Mouse (Mus musculus) thymus, postnatal 25 days (tissue): ENCODE data around the gene Tmigd1.
"Not testable (repeated sequence)": the region's sequence is repeated elsewhere in the genome, so short reads cannot be mapped to it uniquely, and the experiment has no call there.

Experiments
- DNase-seq: peaks from one replicate; pipeline ENCODE4 v3.0.0; 2022

Tmigd1 gene

GRCm38 (mm10) chr11:76899758-76900738 lies 1.9 kb upstream of the Tmigd1 start:
- no peak for DNase-seq

GRCm38 (mm10) chr11:76904340-76904739 lies 2.4 kb downstream of the Tmigd1 start:
- no peak for DNase-seq

GRCm38 (mm10) chr11:76908651-76909050 lies 6.7 kb downstream of the Tmigd1 start:
- DNase-seq: no peak

GRCm38 (mm10) chr11:76911325-76912054 lies 9.5 kb downstream of the Tmigd1 start:
- no peak for DNase-seq

GRCm38 (mm10) chr11:76912055-76912395 lies 10.1 kb downstream of the Tmigd1 start:
- DNase-seq: no peak

- no peak for DNase-seq
Observed at GRCm38 (mm10) chr11:76914366-76914765, 12.4 kb downstream of the Tmigd1 start.

GRCm38 (mm10) chr11:76916539-76917229 lies 14.7 kb downstream of the Tmigd1 start:
- DNase-seq: no peak

- DNase-seq: no peak
Observed at GRCm38 (mm10) chr11:76917230-76917548, 15.2 kb downstream of the Tmigd1 start.

GRCm38 (mm10) chr11:76920607-76921006 lies 18.6 kb downstream of the Tmigd1 start:
- no peak for DNase-seq

GRCm38 (mm10) chr11:76924759-76925236 lies 22.8 kb downstream of the Tmigd1 start, which contains the start of gene Blmh:
Gene Blmh (plus strand): TSS chr11:76924809.
- no peak for DNase-seq

GRCm38 (mm10) chr11:76928586-76928985 lies 26.6 kb downstream of the Tmigd1 start:
- DNase-seq: not testable (repeated sequence)

GRCm38 (mm10) chr11:76933209-76933608 lies 31.2 kb downstream of the Tmigd1 start:
- no peak for DNase-seq

GRCm38 (mm10) chr11:76936578-76936977 lies 34.6 kb downstream of the Tmigd1 start:
- DNase-seq: no peak

GRCm38 (mm10) chr11:76944839-76945238 lies 42.9 kb downstream of the Tmigd1 start:
- no peak for DNase-seq

GRCm38 (mm10) chr11:76945386-76946202 lies 43.6 kb downstream of the Tmigd1 start:
- DNase-seq: peak; percentile 96

- DNase-seq: peak; percentile 3
Observed at GRCm38 (mm10) chr11:76946203-76946585, 44.2 kb downstream of the Tmigd1 start.

GRCm38 (mm10) chr11:76953536-76953935 lies 51.6 kb downstream of the Tmigd1 start:
- no peak for DNase-seq

- DNase-seq: no peak
Observed at GRCm38 (mm10) chr11:76965703-76966102, 63.7 kb downstream of the Tmigd1 start.
